Mouse (Mus musculus): ENCODE data around the gene Slc24a3. TPM values are rescaled to one million over a fixed set of nuclear protein-coding genes. Genes with fewer than 3 reads are reported as not detected.

The Slc24a3 gene
- total and polyA plus RNA-seq, 2 experiments from 2014 or later, result 27.0 to 40.6 TPM

- H3K9ac ChIP-seq, result no peak overlapping the region
- H3K27ac ChIP-seq (ENCODE audit: low read depth, low read length), result no peak overlapping the region
- no peak overlapping the region for H3K4me2 ChIP-seq (ENCODE audit: low read depth)
- no peaks in the 10 kb centered on the region; the same call in 1 of the 2 replicates for H3K36me3 ChIP-seq (ENCODE audit: insufficient read depth)
- H3K27me3 ChIP-seq (ENCODE audit: insufficient read depth, low read length), result no peaks in the 10 kb centered on the region
- no peaks in the 10 kb centered on the region for H3K4me1 ChIP-seq (ENCODE audit: insufficient read depth)
- H3K4me3 ChIP-seq (ENCODE audit: low read depth, low read length), result no peak overlapping the region
- TF ChIP-seq CTCF (IDR thresholded peaks at IDR 0.05; ENCODE audit: low read depth), result no peak
- no peaks in the 10 kb centered on the region for H3K9me3 ChIP-seq (ENCODE audit: low read length)
- WGBS, result 86% methylated on average over 4 of the region's 4 CpGs
- DNase-seq (no peak), ATAC-seq (no peak)
Observed at GRCm38 (mm10) chr2:145197076-145197475, 29.5 kb downstream of the Slc24a3 start.

GRCm38 (mm10) chr2:145213587-145213986 is 46.0 kb downstream of the Slc24a3 start:
- H3K4me3 ChIP-seq (ENCODE audit: low read depth, low read length), result no peak overlapping the region
- no peak for ATAC-seq
- no peak for DNase-seq
- no peaks in the 10 kb centered on the region for H3K4me1 ChIP-seq (ENCODE audit: insufficient read depth)
- H3K9ac ChIP-seq, result no peak overlapping the region
- no peak overlapping the region for H3K27ac ChIP-seq (ENCODE audit: low read depth, low read length)
- no peak overlapping the region for H3K4me2 ChIP-seq (ENCODE audit: low read depth)
- 95% methylated on average over 11 of the region's 11 CpGs for WGBS
- H3K9me3 ChIP-seq (ENCODE audit: low read length), result no peaks in the 10 kb centered on the region
- no peaks in the 10 kb centered on the region for H3K27me3 ChIP-seq (ENCODE audit: insufficient read depth, low read length)
- TF ChIP-seq CTCF (IDR thresholded peaks at IDR 0.05; ENCODE audit: low read depth), result no peak
- no peaks in the 10 kb centered on the region for H3K36me3 ChIP-seq (ENCODE audit: insufficient read depth)

- H3K4me2 ChIP-seq (ENCODE audit: low read depth), result no peak overlapping the region
- no peaks in the 10 kb centered on the region for H3K9me3 ChIP-seq (ENCODE audit: low read length)
- DNase-seq, result no peak
- 77% methylated on average over 8 of the region's 8 CpGs for WGBS
- H3K27ac ChIP-seq (ENCODE audit: low read depth, low read length), result no peak overlapping the region
- no peak for ATAC-seq
- H3K36me3 ChIP-seq (ENCODE audit: insufficient read depth), result no peaks in the 10 kb centered on the region
- H3K4me1 ChIP-seq (ENCODE audit: insufficient read depth), result no peaks in the 10 kb centered on the region
- H3K4me3 ChIP-seq (ENCODE audit: low read depth, low read length), result no peak overlapping the region
- no peaks in the 10 kb centered on the region for H3K27me3 ChIP-seq (ENCODE audit: insufficient read depth, low read length)
- no peak for TF ChIP-seq CTCF (IDR thresholded peaks at IDR 0.05; ENCODE audit: low read depth)
- H3K9ac ChIP-seq, result no peak overlapping the region
Observed at GRCm38 (mm10) chr2:145214086-145214831, 46.7 kb downstream of the Slc24a3 start.

GRCm38 (mm10) chr2:145216580-145216979 is 49.0 kb downstream of the Slc24a3 start:
- ATAC-seq (no peak), DNase-seq (no peak)
- no peak for TF ChIP-seq CTCF (IDR thresholded peaks at IDR 0.05; ENCODE audit: low read depth)
- H3K36me3 ChIP-seq (ENCODE audit: insufficient read depth), result no peaks in the 10 kb centered on the region
- no peak overlapping the region for H3K4me3 ChIP-seq (ENCODE audit: low read depth, low read length)
- no peaks in the 10 kb centered on the region for H3K27me3 ChIP-seq (ENCODE audit: insufficient read depth, low read length)
- no peaks in the 10 kb centered on the region for H3K9me3 ChIP-seq (ENCODE audit: low read length)
- no peaks in the 10 kb centered on the region for H3K4me1 ChIP-seq (ENCODE audit: insufficient read depth)
- H3K9ac ChIP-seq, result no peak overlapping the region
- no peak overlapping the region for H3K27ac ChIP-seq (ENCODE audit: low read depth, low read length)
- H3K4me2 ChIP-seq (ENCODE audit: low read depth), result no peak overlapping the region
- 77% methylated on average over 2 of the region's 2 CpGs for WGBS

GRCm38 (mm10) chr2:145217422-145217821 is 49.9 kb downstream of the Slc24a3 start:
- TF ChIP-seq CTCF (IDR thresholded peaks at IDR 0.05; ENCODE audit: low read depth), result no peak
- H3K27me3 ChIP-seq (ENCODE audit: insufficient read depth, low read length), result no peaks in the 10 kb centered on the region
- no peaks in the 10 kb centered on the region for H3K9me3 ChIP-seq (ENCODE audit: low read length)
- no peak for ATAC-seq
- no peaks in the 10 kb centered on the region for H3K4me1 ChIP-seq (ENCODE audit: insufficient read depth)
- H3K4me3 ChIP-seq (ENCODE audit: low read depth, low read length), result no peak overlapping the region
- no peaks in the 10 kb centered on the region for H3K36me3 ChIP-seq (ENCODE audit: insufficient read depth)
- DNase-seq, result no peak
- WGBS, result 95% methylated on average over 2 of the region's 2 CpGs
- H3K9ac ChIP-seq, result no peak overlapping the region
- no peak overlapping the region for H3K4me2 ChIP-seq (ENCODE audit: low read depth)
- no peak overlapping the region for H3K27ac ChIP-seq (ENCODE audit: low read depth, low read length)

GRCm38 (mm10) chr2:145219246-145219645 is 51.7 kb downstream of the Slc24a3 start:
- Histone ChIP-seq H3K36me3 (ENCODE audit: insufficient read depth) (no peaks in the 10 kb centered on the region), H3K9ac (no peak overlapping the region), H3K9me3 (ENCODE audit: low read length) (no peaks in the 10 kb centered on the region), H3K4me3 (ENCODE audit: low read depth, low read length) (no peak overlapping the region), H3K4me2 (ENCODE audit: low read depth) (no peak overlapping the region), H3K27me3 (ENCODE audit: insufficient read depth, low read length) (no peaks in the 10 kb centered on the region), H3K4me1 (ENCODE audit: insufficient read depth) (no peaks in the 10 kb centered on the region), H3K27ac (ENCODE audit: low read depth, low read length) (no peak overlapping the region)
- 80% methylated on average over 6 of the region's 6 CpGs for WGBS
- DNase-seq, result no peak
- no peak for ATAC-seq
- TF ChIP-seq CTCF (IDR thresholded peaks at IDR 0.05; ENCODE audit: low read depth), result no peak

GRCm38 (mm10) chr2:145223646-145224045 is 56.1 kb downstream of the Slc24a3 start:
- Histone ChIP-seq H3K27me3 (ENCODE audit: insufficient read depth, low read length) (no peaks in the 10 kb centered on the region), H3K27ac (ENCODE audit: low read depth, low read length) (no peak overlapping the region), H3K36me3 (ENCODE audit: insufficient read depth) (no peaks in the 10 kb centered on the region), H3K4me3 (ENCODE audit: low read depth, low read length) (no peak overlapping the region), H3K9me3 (ENCODE audit: low read length) (no peaks in the 10 kb centered on the region), H3K9ac (no peak overlapping the region), H3K4me2 (ENCODE audit: low read depth) (no peak overlapping the region), H3K4me1 (ENCODE audit: insufficient read depth) (no peaks in the 10 kb centered on the region)
- no peak for TF ChIP-seq CTCF (IDR thresholded peaks at IDR 0.05; ENCODE audit: low read depth)
- DNase-seq (no peak), ATAC-seq (no peak)
- WGBS, result 92% methylated on average over 4 of the region's 4 CpGs
